Mouse (Mus musculus): ENCODE data around the gene Pla2g3.

Gene Pla2g3

DNA sequence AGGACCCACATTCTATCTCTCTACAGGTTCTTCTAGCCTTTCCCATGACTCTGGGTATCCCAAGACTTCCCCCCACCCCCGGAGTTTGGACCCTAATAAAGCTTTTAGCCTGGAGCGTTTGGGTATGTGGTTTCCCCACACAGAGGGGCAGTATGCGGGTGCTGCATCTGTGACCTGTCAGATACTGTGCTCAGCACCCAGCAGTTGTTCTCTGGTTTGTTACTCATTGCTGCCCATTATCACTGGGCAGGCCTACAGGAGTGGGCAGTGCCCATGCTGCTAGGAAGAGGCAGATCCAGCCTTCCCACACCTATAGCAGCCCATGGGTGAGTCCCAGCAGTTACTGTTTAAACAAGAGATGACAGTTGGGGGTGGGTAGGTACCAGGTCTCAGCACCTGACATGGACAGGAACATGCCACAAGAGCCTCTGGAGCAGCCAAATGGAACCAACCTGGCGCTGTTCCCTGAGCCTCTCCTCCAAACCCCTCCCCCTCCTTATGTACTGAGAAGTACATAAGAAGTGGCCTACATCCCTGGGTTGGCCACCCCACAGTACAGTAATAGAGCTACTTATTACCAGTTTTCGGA lies 48.8 kb downstream of the Pla2g3 start:
- DNase-seq (ENCODE audit: low spot score in 2 of 2): peak in 1 of 2 experiments; percentile 11

DNA sequence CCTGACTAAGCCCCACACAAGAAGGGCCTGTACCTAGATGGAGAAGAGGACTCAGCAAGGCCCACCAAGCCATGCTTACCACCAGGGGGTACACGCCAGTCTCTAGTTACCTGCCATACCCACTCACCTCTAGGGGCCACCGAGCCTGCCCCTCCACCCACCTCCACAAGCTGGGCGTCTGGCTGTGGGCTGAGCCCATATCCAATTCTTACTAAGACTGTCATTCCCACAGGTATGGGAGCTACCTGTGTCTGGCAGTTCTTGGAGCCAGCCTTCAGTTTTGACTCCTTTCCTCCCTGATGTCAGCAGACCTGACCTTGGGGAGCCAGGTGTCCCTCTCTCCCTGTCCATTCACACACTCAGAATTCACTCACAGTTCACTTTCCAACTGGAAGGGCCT lies 49.6 kb downstream of the Pla2g3 start:
- no peak for DNase-seq (ENCODE audit: low spot score in 2 of 2)

DNA sequence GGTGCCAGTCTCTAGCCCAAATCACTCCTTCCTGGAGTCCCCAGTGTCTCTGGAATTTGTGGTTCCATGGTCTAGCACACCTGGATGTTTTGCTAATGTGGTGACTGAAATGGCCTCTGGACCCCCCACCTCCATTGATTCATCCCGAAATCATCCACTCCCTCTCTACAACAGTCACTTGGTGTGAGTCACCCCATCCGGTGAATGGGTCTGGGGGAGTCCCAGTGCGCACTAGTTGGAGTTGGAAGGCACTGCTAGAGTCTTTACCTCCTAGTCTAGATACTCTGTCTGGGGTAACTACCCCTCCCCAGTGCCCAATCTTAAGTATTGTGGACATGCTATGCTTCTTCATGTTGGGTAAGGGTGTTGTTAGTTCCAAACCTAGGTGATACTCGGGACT lies 50.3 kb downstream of the Pla2g3 start:
- DNase-seq (ENCODE audit: low spot score in 2 of 2): peak in 1 of 2 experiments; percentile 9

DNA sequence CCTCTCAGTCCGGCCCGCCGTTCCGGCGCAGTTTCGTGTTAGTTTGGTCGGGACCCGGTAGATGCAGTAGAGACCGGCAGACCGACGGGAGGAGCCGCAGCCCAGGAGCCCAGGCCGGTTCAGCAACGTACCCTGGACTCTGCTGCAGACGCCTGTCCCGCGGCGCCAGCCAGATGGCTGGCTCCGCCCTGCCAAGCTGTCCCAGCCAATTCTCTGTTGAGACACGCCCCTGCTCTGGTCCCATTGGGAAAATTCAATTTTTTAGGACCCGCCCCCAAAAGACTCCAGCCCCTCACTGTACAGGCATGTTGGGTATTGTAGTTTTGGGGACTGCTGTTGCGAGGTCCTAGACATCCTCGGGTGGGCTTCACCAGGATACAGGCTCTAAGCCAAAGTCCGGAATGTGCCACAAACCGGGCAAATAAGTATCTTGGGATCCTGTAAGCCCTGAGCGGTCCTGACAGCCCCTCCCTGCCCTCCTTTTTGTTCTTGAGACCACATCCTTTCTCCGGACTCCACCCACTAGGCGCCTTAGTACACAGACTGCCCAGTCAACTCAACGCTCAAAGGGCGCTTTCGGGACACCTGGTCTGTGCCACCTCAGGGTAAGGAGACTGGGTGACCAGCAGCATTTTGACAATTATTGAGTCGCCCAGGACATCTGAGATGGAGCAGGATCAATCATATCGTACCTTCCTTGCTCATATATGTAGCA lies 51.2 kb downstream of the Pla2g3 start:
- DNase-seq (ENCODE audit: low spot score in 2 of 2): peak; percentile 59 to 79

DNA sequence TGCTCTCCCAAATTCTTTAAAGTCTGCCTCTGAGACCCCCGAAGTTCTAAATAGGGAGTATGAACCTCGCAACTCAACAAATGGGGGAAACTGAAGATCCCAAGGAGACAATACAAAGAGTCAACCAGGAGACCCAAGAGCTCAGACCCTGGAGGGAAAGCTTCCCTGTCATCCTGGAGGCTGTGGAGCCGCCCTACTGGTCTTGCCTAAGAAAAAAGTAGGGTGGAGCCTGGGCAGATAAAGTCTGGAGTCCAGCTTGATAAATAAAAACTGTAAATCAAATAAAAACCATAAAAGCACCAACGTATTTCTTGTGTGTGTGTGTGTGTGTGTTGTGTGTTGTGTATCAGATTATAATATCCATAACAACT lies 51.7 kb downstream of the Pla2g3 start:
- DNase-seq (ENCODE audit: low spot score in 2 of 2): no peak

DNA sequence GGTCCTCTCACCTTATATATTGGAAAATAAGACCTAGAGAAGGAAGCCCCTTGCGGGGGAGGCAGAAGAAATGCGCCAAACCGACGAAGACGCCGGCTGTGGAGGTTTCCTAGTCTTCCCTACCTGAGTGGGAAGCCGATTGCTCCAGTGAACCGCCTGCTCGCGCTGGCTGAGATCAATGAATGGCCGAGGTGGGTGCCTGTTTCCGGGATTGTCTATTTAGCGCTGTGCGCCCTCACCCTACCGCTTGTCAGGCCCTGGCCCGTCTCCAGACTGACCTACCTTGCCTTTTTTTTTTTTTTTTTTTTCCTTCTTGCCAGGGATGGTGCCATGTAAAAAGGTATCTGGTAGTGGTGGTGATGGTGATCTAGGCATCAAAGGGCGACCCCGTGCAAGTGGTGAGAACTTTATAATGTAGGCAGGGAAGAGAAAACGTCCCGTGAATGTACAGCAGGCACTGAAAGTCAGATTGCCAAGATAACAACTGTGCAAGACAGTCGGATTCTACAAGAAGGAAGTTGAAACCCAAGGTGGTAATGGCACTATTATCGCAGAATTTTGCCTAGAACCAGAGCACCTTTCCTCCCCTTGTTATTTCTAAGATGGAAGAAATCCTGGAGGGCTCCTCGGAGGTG lies 52.5 kb downstream of the Pla2g3 start, which contains the start of gene Smtn:
Smtn (minus strand) TSS at position 162 of the 635 bp plus-strand sequence.
- DNase-seq (ENCODE audit: low spot score in 2 of 2): peak in 1 of 2 experiments; percentile 12

DNA sequence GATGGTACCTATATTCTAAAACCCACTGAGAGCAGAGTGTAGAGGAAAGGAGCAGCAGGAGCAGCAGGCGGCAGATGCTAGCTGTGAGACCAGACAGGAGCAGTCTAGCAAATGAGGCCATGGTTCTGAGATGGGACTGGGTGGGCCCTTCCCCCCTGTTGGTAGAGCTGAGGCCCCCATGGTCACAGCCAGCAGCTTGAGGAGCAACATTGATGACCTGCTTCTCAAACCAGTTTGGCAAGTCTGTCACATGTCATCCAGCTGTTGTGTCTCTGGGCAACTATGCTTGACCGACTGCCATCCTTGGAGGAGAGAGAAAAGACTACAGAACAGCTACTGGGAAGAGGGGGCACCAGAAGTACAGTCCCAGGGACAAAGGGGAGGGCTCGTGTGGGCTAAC lies 53.8 kb downstream of the Pla2g3 start:
- no peak for DNase-seq (ENCODE audit: low spot score in 2 of 2)

DNA sequence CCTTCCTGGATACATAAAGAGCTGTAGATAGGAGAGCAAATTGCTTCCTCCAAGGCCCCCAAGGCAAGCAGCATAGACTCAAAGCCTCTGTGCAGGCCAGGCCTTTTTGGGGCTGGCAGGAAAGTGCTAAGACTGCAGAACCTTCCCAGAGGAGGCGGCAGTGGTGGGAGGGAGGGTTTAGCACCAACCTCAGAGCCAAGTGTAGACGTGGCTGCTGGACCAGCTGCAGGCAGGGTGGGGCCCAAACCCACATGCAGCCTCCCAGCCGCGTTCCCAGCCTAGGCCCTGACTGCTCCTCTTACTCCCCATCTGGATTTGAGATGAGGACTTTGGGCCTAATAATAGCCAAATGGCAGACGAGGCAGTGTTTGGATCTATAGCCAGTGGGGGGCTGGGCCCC lies 54.9 kb downstream of the Pla2g3 start:
- no peak for DNase-seq (ENCODE audit: low spot score in 2 of 2)

DNA sequence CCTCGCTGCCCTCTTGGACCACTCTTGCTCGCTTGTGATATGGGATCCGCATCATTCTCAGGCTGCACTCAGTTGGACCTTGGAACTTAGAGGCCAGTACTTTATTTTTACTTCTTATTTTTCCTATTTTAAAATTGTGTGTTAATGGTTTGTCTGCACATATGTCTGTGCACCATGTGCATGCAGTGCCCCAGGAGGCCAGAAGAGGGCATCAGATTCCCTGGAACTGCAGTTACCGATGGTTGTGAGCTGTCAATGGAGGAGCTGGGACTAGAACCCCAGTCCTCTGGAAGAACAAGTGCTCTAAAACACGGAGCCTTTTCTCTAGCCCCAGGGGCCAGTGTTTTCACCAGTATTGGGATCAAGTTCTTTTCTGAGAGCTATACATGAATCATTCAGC lies 56.3 kb downstream of the Pla2g3 start:
- DNase-seq (ENCODE audit: low spot score in 2 of 2): no peak

DNA sequence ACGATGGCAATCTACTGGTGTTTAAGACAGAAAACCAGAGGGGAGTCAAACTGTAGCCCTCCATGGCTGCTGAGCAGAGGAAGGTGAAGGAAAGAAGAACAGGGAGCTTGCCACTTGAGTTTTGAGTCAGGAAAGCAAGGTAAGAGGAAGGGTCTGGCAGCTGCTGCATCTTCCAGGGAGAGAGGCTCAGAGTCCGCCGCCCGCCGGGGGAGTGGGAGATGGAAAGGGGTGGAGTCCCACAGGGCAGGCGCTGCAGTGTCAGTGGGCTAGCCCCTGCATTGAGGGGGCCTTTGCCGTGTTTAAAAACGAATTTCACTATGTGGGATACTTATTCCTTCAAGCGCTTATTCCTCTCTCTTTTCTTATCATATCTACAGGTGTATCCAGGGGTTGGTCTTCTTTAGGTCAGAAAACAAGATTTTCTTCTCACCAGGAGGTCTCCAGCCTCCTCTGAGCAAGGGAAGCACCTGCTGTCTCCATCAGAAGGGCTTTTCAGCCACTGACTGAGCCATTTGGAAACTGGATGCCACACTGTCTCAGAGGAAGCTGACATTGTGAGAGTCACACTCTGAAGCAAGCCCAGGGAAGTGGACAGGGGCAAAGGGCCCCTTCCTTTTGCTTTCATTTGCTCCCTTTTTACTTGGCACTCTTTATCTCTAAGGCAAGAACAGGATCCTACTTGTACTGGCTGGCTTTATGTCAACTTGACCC lies 57.6 kb downstream of the Pla2g3 start:
- DNase-seq (ENCODE audit: low spot score in 2 of 2): no peak

DNA sequence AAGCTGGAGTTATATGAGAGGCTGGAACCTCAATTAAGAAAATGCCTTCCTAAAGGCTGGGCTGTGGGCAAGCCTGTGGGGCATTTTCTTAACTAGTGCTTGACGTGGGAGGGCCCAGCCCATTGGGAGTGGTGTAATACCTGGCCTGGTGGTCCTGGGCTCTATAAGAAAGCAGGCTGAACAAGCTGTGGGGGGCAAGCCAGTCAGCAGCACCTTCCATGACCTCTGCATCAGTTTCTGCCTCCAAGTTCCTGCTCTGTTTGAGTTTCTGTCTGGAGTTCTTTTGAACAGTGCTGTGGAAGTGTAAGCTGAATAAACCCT lies 58.1 kb downstream of the Pla2g3 start:
- no peak for DNase-seq (ENCODE audit: low spot score in 2 of 2)

DNA sequence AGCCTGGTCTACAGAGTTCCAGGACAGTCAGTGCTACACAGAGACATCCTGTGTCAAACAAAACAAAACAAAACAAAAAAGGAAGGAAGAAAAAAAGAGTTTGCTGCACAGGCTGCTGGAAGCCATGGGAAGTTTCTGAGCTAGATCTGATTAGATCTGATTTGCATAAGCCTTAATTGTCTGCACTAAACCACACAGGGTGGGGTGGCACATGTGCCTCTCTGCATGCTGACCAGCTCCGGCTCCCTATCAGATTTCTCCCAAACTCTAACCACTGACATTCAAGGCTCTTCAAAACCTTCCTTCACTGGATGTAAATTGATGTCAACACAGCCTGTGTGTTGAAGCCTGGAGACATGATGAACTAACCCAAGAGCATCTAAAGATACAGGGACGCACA lies 59.0 kb downstream of the Pla2g3 start:
- no peak for DNase-seq (ENCODE audit: low spot score in 2 of 2)

DNA sequence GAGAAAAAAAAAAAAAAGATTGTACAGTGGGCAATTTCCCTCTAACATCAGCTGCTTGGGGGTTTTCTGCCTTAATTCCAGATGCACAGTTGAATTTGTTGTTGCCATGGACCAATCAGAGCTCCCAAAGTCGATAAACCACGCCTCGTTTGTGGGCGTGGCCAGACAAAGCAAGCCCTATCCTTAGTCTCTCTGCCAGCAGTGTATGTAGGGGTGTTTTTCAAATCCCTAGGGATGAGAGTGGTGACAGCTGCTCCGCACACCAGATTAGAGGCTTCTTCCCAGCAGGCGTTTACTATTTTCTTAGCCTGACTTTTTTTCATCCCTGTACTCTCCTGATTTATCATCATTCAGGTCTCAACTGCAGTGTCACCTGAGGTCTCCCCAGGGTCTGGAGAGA lies 59.9 kb downstream of the Pla2g3 start:
- no peak for DNase-seq (ENCODE audit: low spot score in 2 of 2)

DNA sequence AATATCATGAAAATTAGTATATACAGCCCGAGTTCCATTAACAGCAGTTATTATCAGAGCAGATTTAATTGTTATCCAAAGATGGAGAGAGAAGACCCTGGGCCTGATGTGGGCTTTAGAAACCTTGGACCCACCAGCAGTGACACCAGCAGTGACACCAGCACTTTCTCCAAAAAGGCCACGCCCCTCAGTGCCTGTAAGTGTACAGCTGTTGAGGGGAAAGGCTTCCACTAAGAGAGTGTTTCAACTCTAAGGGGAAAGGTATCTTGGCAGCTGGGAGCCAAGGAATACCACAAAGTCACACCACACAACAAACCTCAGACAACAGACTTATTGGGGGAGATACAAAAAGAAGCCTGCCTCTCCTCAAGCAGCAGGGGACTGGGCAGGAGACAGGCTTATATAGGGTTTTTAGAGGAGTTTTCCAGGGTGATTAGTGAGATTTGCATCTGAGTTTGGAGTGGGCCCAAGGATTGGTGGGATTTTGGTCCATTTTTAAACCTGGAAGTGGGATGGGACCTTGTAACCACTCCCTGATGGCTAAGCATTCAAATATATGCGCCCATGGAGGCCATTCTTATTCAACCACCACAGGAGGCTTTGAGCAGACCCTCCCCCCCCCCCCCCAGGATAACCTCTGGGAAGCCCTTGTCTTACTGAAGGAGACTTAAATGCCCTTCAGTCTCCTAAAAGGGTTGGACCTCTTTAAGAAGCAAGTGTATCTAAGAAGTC lies 60.6 kb downstream of the Pla2g3 start:
- DNase-seq (ENCODE audit: low spot score in 2 of 2): no peak
